Mouse (Mus musculus) lung, embryonic 15.5 days (tissue): ENCODE measurements at regions not wholly inside any gene's neighbourhood (a gene's known extent, or its start where the extent isn't known, plus 50 kb on each side); places are given as distances from the start of the nearest gene placed in this dataset.

Source experiments
- ATAC-seq: fragments of 200-750 bp; cut with Nextera tagmentation; 2 replicates; pipeline ENCODE4 v1.8.0; 2017; ENCODE audit warnings: moderate number of reproducible peaks, borderline replicate concordance; ENCODE audit not compliant: low FRiP score, low TSS enrichment; ENCODE audit errors: extremely low read depth
- H3K27ac ChIP-seq: fragments of 300-500 bp; sonication (generic); 2 replicates; pipeline ENCODE4 v1.5.1; 2015; ENCODE audit warnings: moderate library complexity, mild to moderate bottlenecking, inconsistent platforms
- H3K27me3 ChIP-seq: fragments of 300-500 bp; sonication (generic); 2 replicates; pipeline ENCODE4 v1.6.1; 2015; ENCODE audit warnings: inconsistent platforms
- H3K36me3 ChIP-seq: fragments of 300-500 bp; sonication (generic); 2 replicates; pipeline ENCODE4 v1.6.1; 2015; ENCODE audit warnings: inconsistent platforms
- H3K4me1 ChIP-seq: fragments of 300-500 bp; sonication (generic); 2 replicates; pipeline ENCODE4 v1.6.1; 2015; ENCODE audit warnings: inconsistent platforms
- H3K4me2 ChIP-seq: fragments of 300-500 bp; sonication (generic); 2 replicates; pipeline ENCODE4 v1.6.1; 2015; ENCODE audit warnings: inconsistent platforms, mild to moderate bottlenecking, moderate library complexity
- H3K4me3 ChIP-seq: fragments of 300-500 bp; sonication (generic); 2 replicates; pipeline ENCODE4 v1.5.1; 2015; ENCODE audit warnings: mild to moderate bottlenecking, inconsistent platforms
- H3K9ac ChIP-seq: fragments of 300-500 bp; sonication (generic); 2 replicates; pipeline ENCODE4 v1.6.1; 2015; ENCODE audit warnings: inconsistent platforms
- H3K9me3 ChIP-seq: fragments of 300-500 bp; sonication (generic); 2 replicates; pipeline ENCODE4 v1.6.1; 2016; ENCODE audit warnings: inconsistent platforms
- WGBS: fragments of 180-500 bp; shearing (Covaris S2); methylation state at CpG from one replicate; pipeline ENCODE4 v1.1.7; 2015; 5-methylcytosine and 5-hydroxymethylcytosine counted together

DNA sequence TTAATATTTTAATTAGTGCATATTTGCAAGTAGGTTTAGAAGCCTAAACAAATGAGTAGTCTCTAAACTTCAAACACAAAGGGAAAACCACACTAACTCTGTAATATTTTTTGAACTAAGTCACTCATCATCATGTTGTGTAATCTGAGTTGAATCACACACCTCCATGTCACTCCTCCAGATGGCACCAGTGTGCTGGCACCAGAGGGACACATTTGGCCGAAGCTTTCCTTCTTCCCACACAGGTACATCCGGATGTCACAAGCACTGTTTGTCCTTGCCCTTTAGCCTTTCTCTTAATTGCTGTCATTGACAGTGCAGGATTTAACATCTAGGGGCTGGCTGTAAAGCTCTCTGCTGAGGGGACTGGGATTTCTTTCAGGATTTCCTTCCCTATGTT lies 256.7 kb upstream of the Ccdc54 start:
- Histone ChIP-seq H3K4me2 (no peak overlapping the region), H3K4me1 (no peaks in the 10 kb centered on the region), H3K36me3 (no peaks in the 10 kb centered on the region), H3K27ac (no peak overlapping the region), H3K9ac (no peak overlapping the region), H3K27me3 (no peaks in the 10 kb centered on the region), H3K9me3 (no peaks in the 10 kb centered on the region), H3K4me3 (no peak overlapping the region)
- 28% methylated on average over 2 of the region's 2 CpGs for WGBS
- no peak for ATAC-seq

DNA sequence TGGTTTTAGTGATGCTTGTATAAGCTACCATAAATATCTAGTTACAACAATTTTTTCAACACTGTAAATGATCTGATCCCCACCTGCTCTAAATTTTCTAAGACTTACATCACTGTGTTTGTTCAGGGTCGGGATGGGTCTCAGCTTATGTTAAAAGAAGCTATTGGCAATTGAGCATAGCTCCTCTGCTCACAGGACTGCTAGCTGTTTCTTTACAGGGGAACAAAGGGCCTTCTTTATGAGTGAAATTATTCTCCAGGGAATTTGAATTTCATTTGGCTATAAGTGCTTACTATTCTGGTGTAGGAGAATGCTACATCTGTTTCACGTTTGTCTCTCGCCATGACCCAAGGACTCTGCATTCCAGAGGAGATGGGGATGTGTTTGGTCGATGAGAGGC lies 255.6 kb upstream of the Ccdc54 start:
- 60% methylated on average over 4 of the region's 4 CpGs for WGBS
- no peaks in the 10 kb centered on the region for H3K27me3 ChIP-seq
- no peak for ATAC-seq
- no peaks in the 10 kb centered on the region for H3K9me3 ChIP-seq
- no peak overlapping the region for H3K27ac ChIP-seq
- H3K4me1 ChIP-seq, result no peaks in the 10 kb centered on the region
- no peaks in the 10 kb centered on the region for H3K36me3 ChIP-seq
- H3K4me3 ChIP-seq, result no peak overlapping the region
- no peak overlapping the region for H3K4me2 ChIP-seq
- no peak overlapping the region for H3K9ac ChIP-seq

DNA sequence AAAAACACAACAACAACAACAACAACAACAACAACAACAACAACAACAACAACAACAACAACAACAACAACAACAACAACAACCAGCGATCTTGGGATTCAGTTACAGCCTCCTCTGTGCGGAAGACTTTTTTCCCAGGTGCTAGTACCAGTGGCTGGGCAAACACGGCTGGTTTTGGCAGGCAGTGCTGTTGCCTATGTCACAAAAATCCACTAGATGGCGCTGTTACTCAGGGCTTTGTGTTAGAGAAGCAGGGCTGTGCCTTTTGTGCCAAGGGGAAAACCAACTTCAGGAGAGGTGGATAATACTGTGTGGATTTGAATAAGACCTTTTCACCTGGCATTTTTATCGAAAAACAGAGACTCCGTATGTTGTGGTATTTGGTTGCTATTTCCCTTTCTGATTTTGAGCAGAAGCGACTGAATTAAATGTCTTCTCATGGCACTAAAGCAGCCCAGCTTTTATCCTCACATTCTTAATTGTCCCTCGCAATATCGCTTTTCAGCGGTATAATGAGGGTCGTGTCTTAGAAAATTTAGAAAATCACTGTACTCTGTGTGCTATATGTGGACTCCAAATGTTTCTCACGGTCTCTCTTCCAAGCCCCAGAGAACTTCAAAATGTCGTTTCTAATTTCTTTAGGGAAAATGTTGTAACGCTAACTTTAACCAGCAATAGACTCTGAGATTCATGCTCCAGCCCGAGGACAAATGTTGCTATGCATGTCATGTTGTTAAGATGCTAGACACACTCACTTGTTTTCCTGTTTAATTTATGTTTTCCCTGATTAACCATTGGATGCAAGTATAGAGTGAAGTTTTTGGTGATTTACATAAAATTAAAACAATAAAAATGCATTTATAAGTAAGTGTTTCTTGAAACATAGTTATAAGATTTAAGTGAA lies 251.0 kb upstream of the Ccdc54 start:
- no peaks in the 10 kb centered on the region for H3K4me1 ChIP-seq
- no peaks in the 10 kb centered on the region for H3K27me3 ChIP-seq
- 46% methylated on average over 15 of the region's 15 CpGs for WGBS
- peak; percentile 74; the same call in 1 of the 2 replicates for ATAC-seq
- no peak overlapping the region for H3K9ac ChIP-seq
- H3K4me3 ChIP-seq, result no peak overlapping the region
- no peak overlapping the region for H3K4me2 ChIP-seq
- no peak overlapping the region for H3K27ac ChIP-seq
- no peaks in the 10 kb centered on the region for H3K9me3 ChIP-seq
- no peaks in the 10 kb centered on the region for H3K36me3 ChIP-seq

DNA sequence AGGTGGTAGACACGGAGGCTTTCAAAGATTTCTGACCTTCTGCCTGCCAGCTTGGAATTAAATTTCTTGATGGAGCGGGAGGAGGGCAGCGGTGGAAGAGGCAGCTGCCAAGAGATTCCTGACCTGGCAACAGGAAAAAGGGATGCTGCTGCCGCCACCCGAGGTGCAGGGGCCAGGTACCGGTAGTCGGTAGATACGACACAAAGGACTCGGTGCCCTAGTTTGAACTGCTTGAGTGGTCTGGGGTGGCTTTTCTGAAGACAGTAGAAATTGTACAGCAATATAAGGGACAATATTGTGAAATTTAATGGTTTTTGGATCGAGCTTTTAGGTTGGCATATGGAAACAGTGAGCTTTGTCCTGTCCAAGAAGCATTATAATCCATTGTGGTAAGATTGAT lies 250.3 kb upstream of the Ccdc54 start:
- H3K4me1 ChIP-seq, result no peaks in the 10 kb centered on the region
- H3K27ac ChIP-seq, result no peak overlapping the region
- no peaks in the 10 kb centered on the region for H3K9me3 ChIP-seq
- WGBS, result 58% methylated on average over 10 of the region's 10 CpGs
- ATAC-seq, result no peak
- no peak overlapping the region for H3K4me3 ChIP-seq
- no peaks in the 10 kb centered on the region for H3K36me3 ChIP-seq
- H3K27me3 ChIP-seq, result no peaks in the 10 kb centered on the region
- H3K9ac ChIP-seq, result no peak overlapping the region
- no peak overlapping the region for H3K4me2 ChIP-seq

DNA sequence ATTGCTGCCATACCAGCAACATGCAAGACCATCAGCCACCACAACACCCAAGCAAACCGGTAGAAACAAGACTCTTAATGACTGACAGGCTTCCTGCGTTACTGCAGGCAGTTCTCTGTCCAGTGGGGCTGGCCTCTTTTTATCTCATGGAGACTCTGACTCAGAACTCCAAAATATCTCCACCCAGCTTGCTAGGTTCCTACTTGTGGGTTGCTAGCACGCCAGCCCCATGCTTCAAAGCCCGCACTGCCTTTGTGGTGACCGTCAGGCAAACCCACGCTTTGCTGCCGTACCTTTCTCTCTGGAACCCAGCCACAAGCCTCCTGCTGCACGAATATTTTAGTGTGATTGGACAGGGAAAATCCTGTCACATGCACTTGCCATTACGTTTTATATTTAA lies 248.7 kb upstream of the Ccdc54 start:
- no peak overlapping the region for H3K4me3 ChIP-seq
- no peak overlapping the region for H3K4me2 ChIP-seq
- H3K27ac ChIP-seq, result no peak overlapping the region
- no peaks in the 10 kb centered on the region for H3K9me3 ChIP-seq
- 78% methylated on average over 9 of the region's 9 CpGs for WGBS
- no peaks in the 10 kb centered on the region for H3K27me3 ChIP-seq
- H3K36me3 ChIP-seq, result no peaks in the 10 kb centered on the region
- no peaks in the 10 kb centered on the region for H3K4me1 ChIP-seq
- H3K9ac ChIP-seq, result no peak overlapping the region
- ATAC-seq, result no peak

DNA sequence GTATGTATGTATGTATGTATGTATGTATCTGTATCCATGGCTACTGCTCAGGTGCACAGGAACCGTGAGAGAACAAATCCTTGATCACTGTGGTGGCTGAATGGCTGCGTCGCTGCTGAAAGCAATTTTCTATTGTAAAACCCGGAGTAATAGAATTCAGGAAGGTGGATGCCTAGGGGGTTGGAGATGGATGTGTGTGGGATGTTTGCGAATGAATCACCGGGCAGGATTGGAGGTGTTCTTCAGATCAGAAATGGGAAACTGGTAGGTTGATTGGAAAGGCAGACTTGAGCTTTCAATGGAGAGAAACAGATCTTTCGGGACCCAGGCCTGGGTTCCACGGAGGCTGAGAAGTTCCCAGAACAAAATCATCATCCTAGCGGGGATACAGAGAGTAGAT lies 246.5 kb upstream of the Ccdc54 start:
- Histone ChIP-seq H3K9me3 (no peaks in the 10 kb centered on the region), H3K4me2 (no peak overlapping the region), H3K4me1 (no peaks in the 10 kb centered on the region), H3K27me3 (no peaks in the 10 kb centered on the region), H3K4me3 (no peak overlapping the region), H3K36me3 (no peaks in the 10 kb centered on the region), H3K9ac (no peak overlapping the region), H3K27ac (no peak overlapping the region)
- no peak for ATAC-seq
- WGBS, result 83% methylated on average over 9 of the region's 9 CpGs

DNA sequence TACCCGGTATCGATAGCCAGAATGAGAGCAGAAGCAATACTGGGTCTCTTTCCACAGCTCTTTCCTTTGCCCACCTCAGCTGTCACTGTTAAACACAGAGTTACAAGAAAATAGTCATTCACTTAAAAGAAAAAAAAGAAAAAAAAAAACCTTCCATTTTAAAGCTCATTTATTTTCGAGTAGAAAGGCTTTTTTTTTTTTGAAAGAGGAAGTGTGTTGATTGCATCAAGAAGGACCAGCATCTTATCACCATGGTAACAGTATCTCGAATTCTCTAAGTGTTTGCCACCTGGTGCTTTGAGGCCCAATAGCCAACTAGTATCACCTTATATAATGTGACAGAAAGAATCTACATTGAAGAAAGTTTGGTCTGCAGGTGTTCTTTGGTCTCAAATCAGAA lies 245.5 kb upstream of the Ccdc54 start:
- no peaks in the 10 kb centered on the region for H3K36me3 ChIP-seq
- no peaks in the 10 kb centered on the region for H3K4me1 ChIP-seq
- H3K9me3 ChIP-seq, result no peaks in the 10 kb centered on the region
- H3K4me3 ChIP-seq, result no peak overlapping the region
- ATAC-seq, result no peak
- no peaks in the 10 kb centered on the region for H3K27me3 ChIP-seq
- no peak overlapping the region for H3K27ac ChIP-seq
- H3K9ac ChIP-seq, result no peak overlapping the region
- whole genome bisulfite sequencing, result 69% methylated on average over 4 of the region's 4 CpGs
- no peak overlapping the region for H3K4me2 ChIP-seq

DNA sequence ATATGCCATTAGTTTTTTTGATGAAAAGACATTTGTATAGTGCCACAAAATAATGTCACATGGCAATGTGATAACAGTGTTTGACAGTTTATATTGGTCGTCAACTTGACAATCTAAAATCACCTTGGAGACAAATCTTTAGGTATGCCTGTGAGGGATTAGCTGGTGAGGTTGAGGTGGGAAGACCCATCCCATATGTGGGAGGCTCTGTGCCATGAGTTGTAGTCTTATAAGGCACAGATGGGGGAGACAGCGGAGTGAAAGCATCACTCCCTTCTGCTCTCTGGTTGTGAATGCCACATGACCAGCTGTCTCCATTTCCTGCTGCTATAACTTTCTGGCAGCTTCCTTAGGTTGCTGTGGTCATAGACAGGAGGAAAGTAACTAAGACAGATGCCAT lies 242.4 kb upstream of the Ccdc54 start:
- H3K4me3 ChIP-seq, result no peak overlapping the region
- H3K9me3 ChIP-seq, result no peaks in the 10 kb centered on the region
- H3K27me3 ChIP-seq, result no peaks in the 10 kb centered on the region
- 74% methylated on average over 2 of the region's 2 CpGs for WGBS
- H3K4me1 ChIP-seq, result no peaks in the 10 kb centered on the region
- no peaks in the 10 kb centered on the region for H3K36me3 ChIP-seq
- H3K4me2 ChIP-seq, result no peak overlapping the region
- H3K27ac ChIP-seq, result no peak overlapping the region
- no peak overlapping the region for H3K9ac ChIP-seq
- no peak for ATAC-seq

DNA sequence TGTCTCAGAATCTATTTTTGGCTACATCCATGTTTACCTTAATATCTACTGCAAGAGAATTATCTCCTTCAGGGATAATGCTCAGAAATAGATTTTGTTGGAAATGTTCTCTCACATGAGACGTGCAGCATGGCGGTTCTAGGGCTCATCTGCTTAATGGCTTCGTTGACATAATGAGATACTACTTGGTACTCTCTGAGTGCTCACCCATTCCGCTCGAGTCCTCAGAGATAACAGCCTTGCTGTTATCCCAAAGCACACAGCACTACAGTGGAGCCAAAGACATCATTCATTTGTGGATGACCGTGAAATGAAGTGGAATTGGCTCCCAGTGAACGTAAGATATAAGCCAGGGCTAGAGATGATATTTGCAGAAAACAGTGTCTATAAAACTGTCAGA lies 231.4 kb upstream of the Ccdc54 start:
- Histone ChIP-seq H3K4me3 (no peak overlapping the region), H3K4me1 (no peaks in the 10 kb centered on the region), H3K36me3 (no peaks in the 10 kb centered on the region), H3K9me3 (no peaks in the 10 kb centered on the region), H3K4me2 (no peak overlapping the region), H3K9ac (no peak overlapping the region), H3K27me3 (no peaks in the 10 kb centered on the region), H3K27ac (no peak overlapping the region)
- no peak for ATAC-seq
- WGBS, result 38% methylated on average over 7 of the region's 7 CpGs

DNA sequence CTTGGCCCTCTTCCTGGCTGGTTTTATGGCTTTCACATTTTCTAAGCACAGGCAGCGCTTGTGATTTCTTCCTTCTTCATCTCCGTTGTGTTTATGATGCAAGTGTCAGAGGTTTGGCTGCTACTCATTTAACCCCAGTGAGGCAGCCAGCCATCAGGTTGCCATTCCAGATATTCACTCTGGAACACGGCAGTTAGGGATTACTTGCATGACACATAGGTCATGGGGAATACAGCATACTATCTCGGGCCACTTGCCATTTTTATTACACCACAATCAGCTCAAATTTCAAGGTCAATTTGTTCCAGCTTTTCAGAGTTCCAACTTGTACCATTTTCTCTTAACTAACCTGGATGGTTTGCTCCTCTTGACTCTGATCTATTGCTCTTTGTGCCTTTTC lies 223.7 kb upstream of the Ccdc54 start:
- H3K9ac ChIP-seq, result no peak overlapping the region

DNA sequence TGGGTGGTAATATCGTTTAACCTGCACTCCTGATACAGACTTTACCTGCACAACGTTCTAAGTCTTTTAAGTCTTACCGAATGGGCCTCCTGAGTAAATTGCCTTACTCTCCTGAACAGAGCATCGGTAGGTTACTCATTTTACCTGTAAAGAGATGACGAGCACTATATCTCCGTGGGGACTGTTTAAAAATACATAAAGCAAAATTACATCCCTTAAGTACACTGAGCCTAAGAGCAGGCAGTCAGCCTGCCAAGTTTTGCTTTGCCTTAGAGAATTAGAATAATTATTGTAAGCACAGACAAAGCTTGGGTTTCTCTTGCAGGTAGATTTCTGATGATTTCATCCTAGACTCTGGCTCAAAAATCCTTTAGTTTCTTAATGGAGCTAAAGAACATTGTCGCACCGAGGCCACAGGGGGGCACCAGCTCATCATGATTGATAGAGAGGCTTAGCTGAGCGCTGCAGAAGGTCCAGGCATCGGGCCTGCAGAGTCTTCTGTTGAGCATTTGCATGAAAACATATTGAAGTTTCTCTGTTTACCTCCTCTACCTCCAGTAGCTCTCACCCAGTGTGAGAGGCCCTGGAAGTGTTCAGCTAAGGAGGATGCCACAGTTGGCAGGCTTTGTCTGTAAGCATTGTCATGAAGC lies 208.3 kb upstream of the Ccdc54 start:
- Histone ChIP-seq H3K4me1 (no peaks in the 10 kb centered on the region), H3K27me3 (no peaks in the 10 kb centered on the region), H3K9ac (no peak overlapping the region), H3K4me2 (no peak overlapping the region), H3K27ac (no peak overlapping the region), H3K4me3 (no peak overlapping the region), H3K36me3 (no peaks in the 10 kb centered on the region), H3K9me3 (no peaks in the 10 kb centered on the region)
- WGBS, result 43% methylated on average over 10 of the region's 10 CpGs
- no peak for ATAC-seq

More for the DNA sequence above, 223.7 kb upstream of the Ccdc54 start:
- Histone ChIP-seq H3K27ac (no peak overlapping the region), H3K9me3 (no peaks in the 10 kb centered on the region), H3K27me3 (no peaks in the 10 kb centered on the region), H3K4me3 (no peak overlapping the region), H3K4me1 (no peaks in the 10 kb centered on the region), H3K36me3 (no peaks in the 10 kb centered on the region), H3K4me2 (no peak overlapping the region)
- WGBS, result 31% methylated on average over 4 of the region's 4 CpGs
- ATAC-seq, result no peak

DNA sequence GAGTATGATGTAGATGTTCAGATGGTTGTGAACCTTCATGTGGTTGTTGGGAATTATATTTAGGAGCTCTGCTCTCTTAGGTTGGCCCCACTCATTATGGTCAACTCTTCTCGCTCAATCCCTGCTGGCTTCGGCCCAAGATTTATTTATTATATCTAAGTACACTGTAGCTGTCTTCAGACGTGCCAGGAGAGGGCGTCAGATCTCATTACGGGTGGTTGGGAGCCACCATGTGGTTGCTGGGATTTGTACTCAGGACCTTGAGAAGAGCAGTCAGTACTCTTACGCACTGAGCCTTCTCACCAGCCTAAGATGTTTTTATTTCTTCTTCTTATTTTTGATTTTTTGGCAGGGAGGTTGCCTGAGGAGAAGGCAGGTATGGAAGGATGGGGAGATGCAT lies 207.1 kb upstream of the Ccdc54 start:
- ATAC-seq, result no peak
- H3K9ac ChIP-seq, result no peak overlapping the region
- WGBS, result 56% methylated on average over 6 of the region's 6 CpGs

More for the DNA sequence above, 207.1 kb upstream of the Ccdc54 start:
- Histone ChIP-seq H3K4me1 (no peaks in the 10 kb centered on the region), H3K27me3 (no peaks in the 10 kb centered on the region), H3K36me3 (no peaks in the 10 kb centered on the region), H3K9me3 (no peaks in the 10 kb centered on the region), H3K4me3 (no peak overlapping the region), H3K27ac (no peak overlapping the region), H3K4me2 (no peak overlapping the region)
